Mouse (Mus musculus): ENCODE results near the gene 1700019A02Rik.

DNA sequence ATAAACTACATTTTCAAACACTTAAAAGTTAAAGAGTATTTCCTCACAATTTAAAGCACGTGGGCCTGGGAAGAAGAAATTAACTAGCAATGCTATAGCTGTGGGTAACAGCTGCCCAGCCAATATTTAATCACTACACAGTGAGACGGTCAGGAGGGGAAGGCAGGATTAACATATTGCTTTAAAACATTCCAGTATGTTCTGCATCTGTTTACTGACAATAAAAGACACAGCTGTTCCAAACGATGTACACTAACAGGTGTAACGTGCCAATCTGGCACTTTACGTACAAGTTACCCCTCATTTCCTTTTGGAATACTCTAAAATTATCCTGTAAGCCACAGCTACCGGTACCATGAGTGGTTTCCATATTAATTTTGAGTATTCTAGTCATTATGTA is 29.7 kb downstream of the 1700019A02Rik start:
- TF ChIP-seq CTCF (IDR thresholded peaks at IDR 0.05; ENCODE audit: low read depth), result no peak
- TF ChIP-seq EP300 (IDR thresholded peaks at IDR 0.05; ENCODE audit: low read depth), result no peak
